Mouse (Mus musculus) layer of hippocampus, adult 8-10 months (tissue): ENCODE results near the gene Nhp2. TPM values are rescaled to one million over a fixed set of nuclear protein-coding genes. Genes with fewer than 3 reads are reported as not detected.
A peak's percentile ranks its signal among the peaks of the same experiment; 100 is the strongest.
"Not testable (repeated sequence)": the region's sequence is repeated elsewhere in the genome, so short reads cannot be mapped to it uniquely, and the experiment has no call there.

ENCODE experiments used
- DNase-seq, 2 experiments: peaks; one replicate each; pipeline ENCODE4 v3.0.0; 2022; ENCODE audit warnings: low spot score in 2 of 2
- total RNA-seq, 4 experiments: library from RNA; stranded (reverse); gene quantifications; 2 replicates each; pipeline ENCODE4 v1.2.4; 2022

The Nhp2 gene
- total RNA-seq, 4 experiments from 2014 or later: 31.8 to 48.9 (median 42.3) TPM

DNA sequence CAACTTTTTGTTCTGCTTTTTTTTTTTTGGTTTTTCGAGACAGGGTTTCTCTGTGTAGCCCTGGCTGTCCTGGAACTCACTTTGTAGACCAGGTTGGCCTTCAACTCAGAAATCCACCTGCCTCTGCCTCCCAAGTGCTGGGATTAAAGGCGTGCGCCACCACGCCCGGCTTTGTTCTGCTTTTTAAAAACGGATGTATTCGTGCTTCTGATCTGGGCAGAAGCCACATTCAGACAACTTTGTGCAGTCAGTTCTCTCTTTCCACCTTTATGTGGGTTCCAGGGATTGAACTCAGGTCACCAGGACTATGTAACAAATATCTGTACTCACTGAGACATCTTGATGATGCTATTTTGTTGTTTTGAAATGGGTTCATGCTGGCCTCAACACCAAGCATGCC is 13.7 kb downstream of the Nhp2 start:
- DNase-seq: not testable (repeated sequence)

GRCm38 (mm10) chr11:51633721-51634120 is 14.2 kb downstream of the Nhp2 start:
- DNase-seq: no peak

- DNase-seq: no peak
These were observed 15.6 kb downstream of the Nhp2 start for GRCm38 (mm10) chr11:51635127-51635524.

- peak; percentile 93 to 95 for DNase-seq
These were observed 16.2 kb downstream of the Nhp2 start, which contains the start of gene Rmnd5b for GRCm38 (mm10) chr11:51635525-51636322. Gene Rmnd5b (minus strand): TSS chr11:51635896.

GRCm38 (mm10) chr11:51636323-51636684 is 16.8 kb downstream of the Nhp2 start:
- DNase-seq: no peak

- no peak for DNase-seq
These were observed 18.5 kb downstream of the Nhp2 start for GRCm38 (mm10) chr11:51637971-51638414.

GRCm38 (mm10) chr11:51638497-51638896 is 19.0 kb downstream of the Nhp2 start:
- DNase-seq: no peak

- DNase-seq: no peak
These were observed 21.2 kb downstream of the Nhp2 start for GRCm38 (mm10) chr11:51640748-51641147.

GRCm38 (mm10) chr11:51643202-51643601 is 23.7 kb downstream of the Nhp2 start:
- DNase-seq: no peak

- DNase-seq: no peak
These were observed 24.2 kb downstream of the Nhp2 start for GRCm38 (mm10) chr11:51643761-51644160.

- DNase-seq: no peak
These were observed 24.7 kb downstream of the Nhp2 start for GRCm38 (mm10) chr11:51644217-51644616.

- no peak for DNase-seq
These were observed 25.8 kb downstream of the Nhp2 start for GRCm38 (mm10) chr11:51645293-51645692.

DNA sequence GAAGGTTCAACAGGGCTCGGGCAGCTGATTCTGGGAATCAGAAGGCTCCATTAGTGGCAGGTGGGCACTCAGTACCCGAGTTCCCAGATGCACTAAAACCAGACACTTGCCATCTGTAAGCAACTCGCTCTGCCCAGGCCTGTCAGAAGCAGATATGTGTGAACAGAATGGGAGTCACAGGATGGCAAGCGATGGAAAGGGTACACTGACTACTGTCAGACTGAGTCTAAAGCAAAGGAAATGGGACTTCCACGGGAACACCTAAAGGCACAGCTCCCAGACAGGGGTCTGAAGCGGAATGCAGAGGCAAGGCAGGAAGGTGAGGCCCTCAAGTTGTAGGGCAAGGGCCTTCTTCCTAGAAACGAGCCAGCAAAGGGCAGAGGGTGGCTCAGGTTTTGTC is 26.7 kb downstream of the Nhp2 start:
- peak in 1 of 2 experiments; percentile 2 for DNase-seq

DNA sequence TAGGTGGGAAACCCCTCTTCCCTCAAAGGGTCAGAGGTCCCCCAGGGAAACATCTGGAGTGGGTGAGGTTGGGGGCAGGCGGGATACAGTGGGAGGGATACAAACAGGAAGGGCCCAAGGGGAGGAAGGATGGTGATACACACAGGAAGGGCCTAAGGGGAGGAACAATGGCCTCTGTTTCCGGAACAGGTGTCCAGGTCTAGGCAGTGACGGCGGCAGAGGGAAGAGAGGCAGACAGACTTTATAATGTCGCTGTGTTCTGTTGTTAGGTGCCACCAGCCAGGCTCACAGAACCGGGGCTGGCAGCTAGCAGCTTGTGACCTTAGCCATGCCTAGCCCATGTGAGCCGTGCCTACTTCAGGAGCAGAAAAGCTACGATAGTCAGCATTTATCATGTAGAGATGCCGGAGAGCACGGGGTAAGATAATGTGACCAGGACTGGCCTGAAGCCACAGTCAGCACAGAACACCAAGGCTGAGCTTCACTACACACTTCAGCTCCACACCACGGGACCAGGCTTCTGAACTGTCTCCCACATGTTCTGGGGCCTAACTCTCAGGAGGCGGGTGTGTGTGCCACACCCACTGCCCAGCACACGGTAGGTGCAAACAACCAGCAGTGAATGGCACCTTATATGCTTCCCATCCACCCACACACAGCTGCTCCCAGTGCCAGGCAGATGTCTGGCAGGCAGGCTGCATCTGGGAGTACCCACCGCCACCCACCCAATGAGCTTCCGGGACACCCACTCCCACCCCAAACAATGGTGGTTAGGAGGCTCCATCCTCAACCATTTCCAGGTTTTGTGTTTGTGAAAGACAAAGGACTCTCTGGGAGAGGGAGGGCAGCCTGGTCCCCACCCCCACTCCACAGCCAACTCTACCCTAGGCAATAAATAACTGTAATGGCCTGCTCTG is 27.5 kb downstream of the Nhp2 start:
- DNase-seq: no peak

DNA sequence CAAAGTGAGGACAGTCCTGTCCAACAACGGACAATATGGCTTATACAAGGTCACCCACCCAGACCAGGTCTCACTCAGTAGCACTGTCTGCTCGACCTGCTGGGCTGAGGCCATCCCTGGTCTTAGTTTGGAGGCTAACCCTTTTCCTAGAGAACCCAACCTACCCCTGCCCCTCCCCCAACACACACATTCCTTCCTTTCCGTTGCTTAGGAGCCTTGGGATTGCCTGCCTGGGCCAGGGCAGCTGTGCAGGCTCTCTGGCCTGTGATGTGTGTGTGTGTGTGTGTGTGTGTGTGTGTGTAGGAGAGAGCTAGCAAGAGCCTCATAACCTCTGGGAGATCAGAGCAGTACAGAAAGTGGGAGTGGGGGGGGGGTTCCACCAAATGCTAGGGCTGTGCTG is 29.0 kb downstream of the Nhp2 start:
- DNase-seq: no peak

DNA sequence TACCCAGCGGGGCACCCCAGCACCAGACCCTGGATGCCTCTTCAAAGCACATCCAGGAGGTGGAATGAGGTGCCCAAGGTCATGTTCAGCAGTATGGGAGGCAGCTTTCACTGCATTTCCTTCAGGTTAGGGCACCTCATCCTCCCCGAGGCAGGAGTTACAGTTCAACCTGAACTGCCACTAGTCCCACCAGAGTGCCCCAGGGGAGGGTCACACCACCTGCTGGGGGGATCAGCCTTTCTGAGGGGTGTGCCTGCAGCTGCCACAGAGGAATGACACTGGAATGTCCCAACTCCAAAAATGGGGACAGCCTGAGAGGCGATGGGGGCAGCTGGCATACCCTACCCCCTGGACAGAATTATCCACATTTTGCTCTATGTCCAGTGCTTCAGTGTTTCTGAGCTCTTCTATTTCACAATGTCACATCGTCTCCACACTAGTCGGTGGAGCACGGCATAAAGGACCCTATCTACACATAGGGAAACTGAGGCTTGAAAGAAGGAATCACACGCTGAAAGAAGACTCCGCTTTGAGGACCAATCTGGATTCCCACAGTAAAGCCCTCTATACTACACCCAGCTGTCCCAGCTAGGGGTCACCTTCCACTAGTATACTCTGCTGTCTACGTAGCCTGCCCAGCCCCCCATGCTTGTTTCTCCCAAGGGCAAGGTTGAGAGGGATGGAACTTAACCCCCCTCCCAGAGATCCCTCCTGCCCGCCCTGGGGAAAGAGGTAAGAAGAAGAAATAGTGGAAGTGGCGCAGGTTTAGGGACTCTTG is 29.8 kb downstream of the Nhp2 start:
- no peak for DNase-seq

- no peak for DNase-seq
These were observed 30.3 kb downstream of the Nhp2 start for GRCm38 (mm10) chr11:51649889-51650199.

DNA sequence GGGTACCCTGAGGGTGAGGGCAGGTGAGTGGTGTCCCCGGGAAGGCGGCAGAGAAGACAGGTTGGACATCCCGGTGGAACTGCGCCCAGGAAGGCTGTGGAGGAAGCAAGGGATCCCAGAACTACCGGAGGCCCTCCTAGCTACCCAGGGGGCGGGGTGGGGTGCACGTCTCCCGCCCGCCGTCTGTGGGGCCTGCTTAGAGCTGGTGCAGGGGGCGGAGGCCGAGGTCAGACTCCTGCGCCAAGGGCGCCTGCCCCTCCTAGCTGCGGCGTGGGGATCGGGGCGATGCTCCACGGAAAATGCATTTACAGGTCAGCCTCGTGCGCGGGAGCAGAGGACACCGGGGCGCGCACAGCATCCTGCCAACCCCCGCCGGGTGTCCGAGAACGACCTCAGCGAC is 30.7 kb downstream of the Nhp2 start:
- no peak for DNase-seq

- DNase-seq: no peak
These were observed 31.4 kb downstream of the Nhp2 start, which contains the start of the genes N4bp3 and D930048N14Rik for GRCm38 (mm10) chr11:51650691-51651515. Gene N4bp3 (minus strand): TSS chr11:51650842. Gene D930048N14Rik (plus strand): TSS chr11:51650954.

GRCm38 (mm10) chr11:51652889-51653418 is 33.4 kb downstream of the Nhp2 start:
- no peak for DNase-seq
